Mouse (Mus musculus): ENCODE data around the gene Pomt1. TPM values are rescaled to one million over a fixed set of nuclear protein-coding genes. Genes with fewer than 3 reads are reported as not detected.

The Pomt1 gene
- polyA plus RNA-seq (2012; fragmentation: generic; extraction: Trizol): 14.7 TPM

GRCm38 (mm10) chr2:32235886-32236759, at the start of gene Pomt1:
TSS of gene Pomt1 (plus strand) at chr2:32236590.
- peaks cover 21% of the 10 kb centered on the region for H3K36me3 ChIP-seq (ENCODE audit: control insufficient read depth, insufficient read depth)
- peak within 1 kb of the TSS; percentile 86 for H3K4me3 ChIP-seq
- TF ChIP-seq TCF3 (IDR thresholded peaks at IDR 0.05; ENCODE audit: insufficient read length, low read depth) (no peak), TCF12 (IDR thresholded peaks at IDR 0.05; ENCODE audit: insufficient read depth, poor library complexity, severe bottlenecking) (no peak), REST (IDR thresholded peaks at IDR 0.05; ENCODE audit: insufficient read depth, insufficient read length) (no peak), POLR2A (IDR thresholded peaks at IDR 0.05; ENCODE audit: insufficient read length, low read depth) (peak; percentile 81), POLR2AphosphoS2 (IDR thresholded peaks at IDR 0.05; ENCODE audit: insufficient read length, low read depth) (peak; percentile 96), USF1 (IDR thresholded peaks at IDR 0.05; ENCODE audit: low read depth) (no peak), E2F4 (IDR thresholded peaks at IDR 0.05; ENCODE audit: insufficient read depth) (no peak), MAX (IDR thresholded peaks at IDR 0.05; ENCODE audit: low read depth) (no peak), MYOG (IDR thresholded peaks at IDR 0.05; ENCODE audit: control insufficient read depth in 1 of 3, insufficient read depth in 1 of 3, insufficient read length in 2 of 3, low read depth in 2 of 3) (peak in 2 of 3 experiments; percentile 20 to 60), CEBPB (IDR thresholded peaks at IDR 0.05; ENCODE audit: insufficient read depth, poor library complexity, severe bottlenecking) (no peak), MYOD1 (IDR thresholded peaks at IDR 0.05; ENCODE audit: control insufficient read depth in 1 of 3, insufficient read length in 2 of 3, low read depth in 2 of 3) (peak in 1 of 3 experiments; percentile 46), SRF (IDR thresholded peaks at IDR 0.05; ENCODE audit: control insufficient read depth, insufficient read length, low read depth) (peak; percentile 82)
- H3K27me3 ChIP-seq (ENCODE audit: control insufficient read depth, insufficient read depth, insufficient read length): no peaks in the 10 kb centered on the region
- H3K79me2 ChIP-seq (ENCODE audit: control insufficient read depth, insufficient read depth): no peaks in the 10 kb centered on the region
- H3ac ChIP-seq (ENCODE audit: control insufficient read depth, insufficient read length): peak within 1 kb of the TSS; percentile 27
- peak within 1 kb of the TSS; percentile 95 for H3K4me2 ChIP-seq (ENCODE audit: low read depth)

GRCm38 (mm10) chr2:32187019-32187551, 49.3 kb upstream of the Pomt1 start:
- Histone ChIP-seq H3K4me2 (ENCODE audit: low read depth) (peak overlapping the region; percentile 27), H3ac (ENCODE audit: control insufficient read depth, insufficient read length) (no peak overlapping the region), H3K4me3 (no peak overlapping the region), H3K79me2 (ENCODE audit: control insufficient read depth, insufficient read depth) (peaks cover 54% of the 10 kb centered on the region), H3K27me3 (ENCODE audit: control insufficient read depth, insufficient read depth, insufficient read length) (no peaks in the 10 kb centered on the region), H3K36me3 (ENCODE audit: control insufficient read depth, insufficient read depth) (peaks cover 11% of the 10 kb centered on the region)
- TF ChIP-seq E2F4 (IDR thresholded peaks at IDR 0.05; ENCODE audit: insufficient read depth): no peak
- peak in 1 of 3 experiments; percentile 31 for TF ChIP-seq MYOD1 (IDR thresholded peaks at IDR 0.05; ENCODE audit: control insufficient read depth in 1 of 3, insufficient read length in 2 of 3, low read depth in 2 of 3)
- TF ChIP-seq MAX (IDR thresholded peaks at IDR 0.05; ENCODE audit: low read depth): no peak
- TF ChIP-seq CEBPB (IDR thresholded peaks at IDR 0.05; ENCODE audit: insufficient read depth, poor library complexity, severe bottlenecking): no peak
- peak in 1 of 3 experiments; percentile 31 for TF ChIP-seq MYOG (IDR thresholded peaks at IDR 0.05; ENCODE audit: control insufficient read depth in 1 of 3, insufficient read depth in 1 of 3, insufficient read length in 2 of 3, low read depth in 2 of 3)

DNA sequence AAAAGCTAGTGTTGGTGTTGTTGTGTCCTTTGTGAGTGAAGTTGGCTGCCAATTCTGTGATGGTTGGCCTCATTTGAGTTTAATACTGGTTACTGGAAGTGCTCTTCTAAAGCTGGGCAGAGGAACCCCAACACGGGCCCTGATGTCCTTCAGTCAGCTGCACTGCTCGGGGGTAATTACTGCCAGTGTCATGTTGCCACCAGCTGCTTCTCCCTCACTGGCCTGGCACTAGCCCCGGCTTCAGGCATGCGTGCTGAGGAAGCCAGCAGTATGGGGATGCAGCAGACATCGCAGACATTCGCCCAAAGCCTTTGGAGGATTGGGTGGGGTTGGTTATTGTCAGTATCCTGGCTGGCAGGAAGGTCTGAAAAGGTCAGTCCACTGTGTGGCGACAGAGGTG, 48.7 kb upstream of the Pomt1 start:
- TF ChIP-seq POLR2A (IDR thresholded peaks at IDR 0.05; ENCODE audit: insufficient read length, low read depth) (peak; percentile 23), SRF (IDR thresholded peaks at IDR 0.05; ENCODE audit: control insufficient read depth, insufficient read length, low read depth) (no peak), REST (IDR thresholded peaks at IDR 0.05; ENCODE audit: insufficient read depth, insufficient read length) (no peak), MYOD1 (IDR thresholded peaks at IDR 0.05; ENCODE audit: control insufficient read depth in 1 of 3, insufficient read length in 2 of 3, low read depth in 2 of 3) (peak; percentile 24 to 95 (median 82)), MYOG (IDR thresholded peaks at IDR 0.05; ENCODE audit: control insufficient read depth in 1 of 3, insufficient read depth in 1 of 3, insufficient read length in 2 of 3, low read depth in 2 of 3) (peak; percentile 82 to 97 (median 91)), USF1 (IDR thresholded peaks at IDR 0.05; ENCODE audit: low read depth) (no peak), E2F4 (IDR thresholded peaks at IDR 0.05; ENCODE audit: insufficient read depth) (no peak), MAX (IDR thresholded peaks at IDR 0.05; ENCODE audit: low read depth) (no peak), TCF12 (IDR thresholded peaks at IDR 0.05; ENCODE audit: insufficient read depth, poor library complexity, severe bottlenecking) (peak; percentile 40), POLR2AphosphoS2 (IDR thresholded peaks at IDR 0.05; ENCODE audit: insufficient read length, low read depth) (no peak), TCF3 (IDR thresholded peaks at IDR 0.05; ENCODE audit: insufficient read length, low read depth) (peak; percentile 61), CEBPB (IDR thresholded peaks at IDR 0.05; ENCODE audit: insufficient read depth, poor library complexity, severe bottlenecking) (no peak)
- H3K36me3 ChIP-seq (ENCODE audit: control insufficient read depth, insufficient read depth): peaks cover 11% of the 10 kb centered on the region
- peak overlapping the region; percentile 41 for H3K4me2 ChIP-seq (ENCODE audit: low read depth)
- H3K79me2 ChIP-seq (ENCODE audit: control insufficient read depth, insufficient read depth): peaks cover 50% of the 10 kb centered on the region
- no peak overlapping the region for H3K4me3 ChIP-seq
- H3K27me3 ChIP-seq (ENCODE audit: control insufficient read depth, insufficient read depth, insufficient read length): no peaks in the 10 kb centered on the region
- H3ac ChIP-seq (ENCODE audit: control insufficient read depth, insufficient read length): no peak overlapping the region

DNA sequence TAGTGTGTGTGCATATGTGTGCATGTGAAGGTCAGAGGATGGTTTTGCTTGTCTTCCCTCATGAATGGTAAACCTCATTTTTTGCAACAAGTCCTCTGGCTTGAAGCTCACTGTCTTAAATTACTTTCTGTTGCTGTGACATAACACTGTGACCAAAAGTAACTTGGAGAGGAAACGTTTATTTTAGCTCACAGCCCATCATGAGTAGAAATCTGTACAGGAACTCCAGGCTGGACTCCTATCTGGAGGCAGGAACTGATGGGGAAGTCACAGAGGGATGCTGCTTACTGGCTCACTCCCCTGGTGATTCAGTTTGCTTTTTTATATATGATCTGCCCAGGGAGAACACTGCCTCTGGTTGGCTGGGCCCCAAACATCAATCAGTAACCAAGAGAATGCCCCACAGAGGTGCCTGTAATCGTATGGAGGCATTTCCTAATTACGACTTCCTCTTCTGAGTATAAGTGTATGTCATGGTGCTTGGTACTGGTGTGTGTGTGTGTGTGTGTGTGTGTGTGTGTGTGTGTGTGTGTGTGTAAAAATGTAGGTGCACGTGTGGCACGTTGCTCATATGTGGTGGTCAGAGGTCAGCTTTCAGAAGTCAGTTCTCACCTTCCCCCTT, 47.2 kb upstream of the Pomt1 start:
- TF ChIP-seq POLR2AphosphoS2 (IDR thresholded peaks at IDR 0.05; ENCODE audit: insufficient read length, low read depth): no peak
- no peak for TF ChIP-seq SRF (IDR thresholded peaks at IDR 0.05; ENCODE audit: control insufficient read depth, insufficient read length, low read depth)
- no peak for TF ChIP-seq TCF12 (IDR thresholded peaks at IDR 0.05; ENCODE audit: insufficient read depth, poor library complexity, severe bottlenecking)
- TF ChIP-seq E2F4 (IDR thresholded peaks at IDR 0.05; ENCODE audit: insufficient read depth): no peak
- peaks cover 35% of the 10 kb centered on the region for H3K79me2 ChIP-seq (ENCODE audit: control insufficient read depth, insufficient read depth)
- H3ac ChIP-seq (ENCODE audit: control insufficient read depth, insufficient read length): no peak overlapping the region
- no peaks in the 10 kb centered on the region for H3K27me3 ChIP-seq (ENCODE audit: control insufficient read depth, insufficient read depth, insufficient read length)
- no peak overlapping the region for H3K4me2 ChIP-seq (ENCODE audit: low read depth)
- H3K4me3 ChIP-seq: no peak overlapping the region
- H3K36me3 ChIP-seq (ENCODE audit: control insufficient read depth, insufficient read depth): peaks cover 13% of the 10 kb centered on the region

Measured in myocyte (in vitro differentiated cells).